Mouse (Mus musculus): Measurements from ENCODE around the gene Rsph14.

GRCm38 (mm10) chr10:74978056-74978455 lies 54.3 kb downstream of the Rsph14 start:
- TF ChIP-seq USF1 (IDR thresholded peaks at IDR 0.05; ENCODE audit: low read depth), result no peak
- no peak for TF ChIP-seq CTCF (IDR thresholded peaks at IDR 0.05; ENCODE audit: control insufficient read depth, insufficient read depth, insufficient read length)
- no peak for TF ChIP-seq MAX (IDR thresholded peaks at IDR 0.05)
- TF ChIP-seq MYOG (IDR thresholded peaks at IDR 0.05; ENCODE audit: control insufficient read depth, extremely low read depth, insufficient read length), result no peak

Measured in C2C12 (cell line).